Mouse (Mus musculus) liver, embryonic 11.5 days (tissue): ENCODE data around the gene Asic5. TPM values are rescaled to one million over a fixed set of nuclear protein-coding genes. Genes with fewer than 3 reads are reported as not detected.

Experiments
- polyA plus RNA-seq: library from polyadenylated mRNA; unstranded; fragments of >200 nt; fragmentation: Nextera tagmentation; extraction: Ambion mirVana; gene quantifications from 2 replicates; pipeline ENCODE4 v1.2.1, GENCODE M21; 2014

Asic5 gene
- polyA plus RNA-seq, 1 experiment from 2014 or later, result not detected

Other genes starting within 250 kb of the Asic5 start
- 6.5 and 8.1 TPM in 2 replicates for gene Ctso, start 49.7 kb upstream of the Asic5 start, polyA plus RNA-seq
- 0.38 and 0.71 TPM in 2 replicates for gene Tdo2, start 6.1 kb upstream of the Asic5 start, polyA plus RNA-seq
- gene Gucy1b1, start 92.4 kb downstream of the Asic5 start, polyA plus RNA-seq, result 18.2 and 23.5 TPM in 2 replicates
- gene Gucy1a1, start 163.5 kb downstream of the Asic5 start, polyA plus RNA-seq, result 18.4 and 18.8 TPM in 2 replicates